Mouse (Mus musculus): ENCODE results near the gene Rnf19b.

Rnf19b gene

GRCm38 (mm10) chr4:129068848-129069247 is 10.8 kb downstream of the Rnf19b start:
- no peak for DNase-seq (ENCODE audit: low read depth, low spot score)

GRCm38 (mm10) chr4:129079126-129079525 is 21.1 kb downstream of the Rnf19b start:
- DNase-seq (ENCODE audit: low read depth, low spot score), result peak; percentile 28

GRCm38 (mm10) chr4:129081041-129081440 is 23.0 kb downstream of the Rnf19b start:
- DNase-seq (ENCODE audit: low read depth, low spot score), result no peak

GRCm38 (mm10) chr4:129081512-129081911 is 23.4 kb downstream of the Rnf19b start:
- no peak for DNase-seq (ENCODE audit: low read depth, low spot score)

- no peak for DNase-seq (ENCODE audit: low read depth, low spot score)
Measured at GRCm38 (mm10) chr4:129081939-129082338, 23.9 kb downstream of the Rnf19b start.

- DNase-seq (ENCODE audit: low read depth, low spot score), result peak; percentile 85
Measured at GRCm38 (mm10) chr4:129082379-129083115, 24.5 kb downstream of the Rnf19b start.

GRCm38 (mm10) chr4:129084896-129085295 is 26.8 kb downstream of the Rnf19b start:
- DNase-seq (ENCODE audit: low read depth, low spot score), result no peak

GRCm38 (mm10) chr4:129086078-129086477 is 28.0 kb downstream of the Rnf19b start:
- peak; percentile 85 for DNase-seq (ENCODE audit: low read depth, low spot score)

GRCm38 (mm10) chr4:129087850-129088249 is 29.8 kb downstream of the Rnf19b start:
- peak; percentile 69 for DNase-seq (ENCODE audit: low read depth, low spot score)

- no peak for DNase-seq (ENCODE audit: low read depth, low spot score)
Measured at GRCm38 (mm10) chr4:129095276-129095675, 37.2 kb downstream of the Rnf19b start.

GRCm38 (mm10) chr4:129097006-129097405 is 38.9 kb downstream of the Rnf19b start:
- peak; percentile 57 for DNase-seq (ENCODE audit: low read depth, low spot score)

- no peak for DNase-seq (ENCODE audit: low read depth, low spot score)
Measured at GRCm38 (mm10) chr4:129102133-129102829, 44.2 kb downstream of the Rnf19b start.

- peak; percentile 37 for DNase-seq (ENCODE audit: low read depth, low spot score)
Measured at GRCm38 (mm10) chr4:129105356-129105755, 47.3 kb downstream of the Rnf19b start, which contains the start of gene Tmem54. Tmem54 (plus strand) TSS chr4:129105548.

GRCm38 (mm10) chr4:129106073-129106472 is 48.0 kb downstream of the Rnf19b start:
- DNase-seq (ENCODE audit: low read depth, low spot score), result no peak

GRCm38 (mm10) chr4:129107348-129107899 is 49.4 kb downstream of the Rnf19b start:
- no peak for DNase-seq (ENCODE audit: low read depth, low spot score)

GRCm38 (mm10) chr4:129108624-129109023 is 50.6 kb downstream of the Rnf19b start:
- DNase-seq (ENCODE audit: low read depth, low spot score), result no peak

GRCm38 (mm10) chr4:129110804-129111203 is 52.7 kb downstream of the Rnf19b start:
- no peak for DNase-seq (ENCODE audit: low read depth, low spot score)

GRCm38 (mm10) chr4:129111350-129111749 is 53.3 kb downstream of the Rnf19b start:
- peak; percentile 75 for DNase-seq (ENCODE audit: low read depth, low spot score)

- no peak for DNase-seq (ENCODE audit: low read depth, low spot score)
Measured at GRCm38 (mm10) chr4:129112231-129112630, 54.2 kb downstream of the Rnf19b start.

- peak; percentile 98 for DNase-seq (ENCODE audit: low read depth, low spot score)
Measured at GRCm38 (mm10) chr4:129113083-129113988, 55.3 kb downstream of the Rnf19b start.

GRCm38 (mm10) chr4:129116703-129117102 is 58.6 kb downstream of the Rnf19b start:
- no peak for DNase-seq (ENCODE audit: low read depth, low spot score)

Measured in R1 (cell line).